Mouse (Mus musculus) hindbrain, embryonic 11.5 days (tissue): ENCODE measurements at regions not wholly inside any gene's neighbourhood (a gene's known extent, or its start where the extent isn't known, plus 50 kb on each side); places are given as distances from the start of the nearest gene placed in this dataset.

Experiments
- ATAC-seq: fragments of 200-750 bp; cut with Nextera tagmentation; 2 replicates; pipeline ENCODE4 v1.8.0; 2017; ENCODE audit warnings: mild to moderate bottlenecking, moderate TSS enrichment, moderate library complexity; ENCODE audit not compliant: low FRiP score
- DNase-seq: peaks from one replicate; pipeline ENCODE4 v3.0.0-alpha.2; 2015; ENCODE audit warnings: low spot score
- H3K27ac ChIP-seq: fragments of 300-500 bp; sonication (generic); 2 replicates; pipeline ENCODE4 v1.5.1; 2014; ENCODE audit warnings: mild to moderate bottlenecking, low read depth, low read length
- H3K27me3 ChIP-seq: fragments of 300-500 bp; sonication (generic); 2 replicates; pipeline ENCODE4 v1.6.1; 2014; ENCODE audit warnings: mild to moderate bottlenecking, low read length, moderate library complexity, mixed read lengths; ENCODE audit not compliant: control insufficient read depth, insufficient read depth
- H3K36me3 ChIP-seq: fragments of 300-500 bp; sonication (generic); 2 replicates; pipeline ENCODE4 v1.6.1; 2014; ENCODE audit warnings: mild to moderate bottlenecking, low read length, moderate library complexity, mixed read lengths; ENCODE audit not compliant: control insufficient read depth, insufficient read depth
- H3K4me1 ChIP-seq: fragments of 300-500 bp; sonication (generic); replicated peaks from 2 replicates; pipeline ENCODE4 v1.6.1; 2014; ENCODE audit warnings: low read length, mixed read lengths; ENCODE audit not compliant: control insufficient read depth, insufficient read depth
- H3K4me2 ChIP-seq: fragments of 300-500 bp; sonication (generic); replicated peaks from 2 replicates; pipeline ENCODE4 v1.6.1; 2014; ENCODE audit warnings: mild to moderate bottlenecking, low read depth, low read length
- H3K4me3 ChIP-seq: fragments of 300-500 bp; sonication (generic); 2 replicates; pipeline ENCODE4 v1.5.1; 2014; ENCODE audit warnings: low read depth, low read length
- H3K9ac ChIP-seq: fragments of 300-500 bp; sonication (generic); 2 replicates; pipeline ENCODE4 v1.6.1; 2014; ENCODE audit warnings: low read depth, low read length
- H3K9me3 ChIP-seq: fragments of 300-500 bp; sonication (generic); 2 replicates; pipeline ENCODE4 v1.6.1; 2016; ENCODE audit warnings: low read length; ENCODE audit not compliant: control insufficient read depth
- WGBS: fragments of 180-500 bp; shearing (Covaris S2); extraction: QIAGEN DNeasy Blood & Tissue Kit; methylation state at CpG from one replicate; pipeline ENCODE4 v1.1.7; 2014; 5-methylcytosine and 5-hydroxymethylcytosine counted together

- Histone ChIP-seq H3K9ac (no peak overlapping the region), H3K27ac (no peak overlapping the region), H3K4me1 (no peaks in the 10 kb centered on the region), H3K36me3 (no peaks in the 10 kb centered on the region), H3K9me3 (no peaks in the 10 kb centered on the region), H3K27me3 (no peaks in the 10 kb centered on the region), H3K4me3 (no peak overlapping the region), H3K4me2 (no peak overlapping the region)
- ATAC-seq, result peak; percentile 75
- WGBS, result 81% methylated on average over 4 of the region's 4 CpGs
- peak; percentile 24 for DNase-seq
Observed at GRCm38 (mm10) chr8:46386553-46386952, 84.3 kb upstream of the Acsl1 start.

GRCm38 (mm10) chr8:46387037-46387436 lies 83.8 kb upstream of the Acsl1 start:
- no peaks in the 10 kb centered on the region for H3K4me1 ChIP-seq
- H3K4me3 ChIP-seq, result no peak overlapping the region
- H3K27me3 ChIP-seq, result no peaks in the 10 kb centered on the region
- H3K9me3 ChIP-seq, result no peaks in the 10 kb centered on the region
- WGBS, result 81% methylated on average over 5 of the region's 5 CpGs
- no peak overlapping the region for H3K9ac ChIP-seq
- no peaks in the 10 kb centered on the region for H3K36me3 ChIP-seq
- ATAC-seq, result no peak
- H3K27ac ChIP-seq, result no peak overlapping the region
- no peak for DNase-seq
- H3K4me2 ChIP-seq, result no peak overlapping the region

DNA sequence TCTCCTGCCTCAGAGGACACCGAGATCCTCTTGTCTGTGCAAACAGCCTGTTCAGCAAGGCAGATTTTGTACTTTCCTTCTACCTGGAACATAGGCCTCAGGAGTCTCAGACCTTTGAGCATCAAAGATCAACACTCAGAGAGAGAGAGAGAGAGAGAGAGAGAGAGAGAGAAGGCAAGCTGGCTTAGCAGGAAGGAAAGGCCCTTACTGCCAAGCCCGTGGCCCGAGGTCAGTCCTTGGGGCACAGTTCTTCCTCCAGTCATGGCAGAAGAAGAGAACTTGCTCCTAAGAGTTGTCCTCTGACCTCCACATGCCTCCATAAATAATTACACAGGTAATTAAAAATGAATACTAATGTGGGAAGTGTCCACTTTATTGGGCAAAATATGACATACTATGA lies 82.4 kb upstream of the Acsl1 start:
- Histone ChIP-seq H3K27me3 (no peaks in the 10 kb centered on the region), H3K9me3 (no peaks in the 10 kb centered on the region), H3K4me3 (no peak overlapping the region), H3K4me1 (no peaks in the 10 kb centered on the region), H3K9ac (no peak overlapping the region), H3K4me2 (no peak overlapping the region), H3K27ac (no peak overlapping the region), H3K36me3 (no peaks in the 10 kb centered on the region)
- ATAC-seq, result no peak
- 94% methylated on average over 3 of the region's 3 CpGs for WGBS
- no peak for DNase-seq

- H3K36me3 ChIP-seq, result no peaks in the 10 kb centered on the region
- DNase-seq (no peak), ATAC-seq (no peak)
- no peak overlapping the region for H3K4me2 ChIP-seq
- WGBS, result 92% methylated on average over 6 of the region's 6 CpGs
- no peaks in the 10 kb centered on the region for H3K27me3 ChIP-seq
- H3K4me3 ChIP-seq, result no peak overlapping the region
- H3K27ac ChIP-seq, result no peak overlapping the region
- H3K4me1 ChIP-seq, result no peaks in the 10 kb centered on the region
- H3K9me3 ChIP-seq, result no peaks in the 10 kb centered on the region
- H3K9ac ChIP-seq, result no peak overlapping the region
Observed at GRCm38 (mm10) chr8:46390431-46390830, 80.4 kb upstream of the Acsl1 start.

GRCm38 (mm10) chr8:46391678-46392077 lies 79.2 kb upstream of the Acsl1 start:
- ATAC-seq, result no peak
- 93% methylated on average over 6 of the region's 6 CpGs for whole genome bisulfite sequencing

GRCm38 (mm10) chr8:46393296-46393695 lies 77.5 kb upstream of the Acsl1 start:
- 84% methylated on average over 5 of the region's 5 CpGs for WGBS
- Histone ChIP-seq H3K27ac (no peak overlapping the region), H3K36me3 (no peaks in the 10 kb centered on the region), H3K4me2 (no peak overlapping the region), H3K9me3 (no peaks in the 10 kb centered on the region), H3K9ac (no peak overlapping the region), H3K4me3 (no peak overlapping the region), H3K4me1 (no peaks in the 10 kb centered on the region), H3K27me3 (no peaks in the 10 kb centered on the region)
- DNase-seq, result no peak
- no peak for ATAC-seq

More at GRCm38 (mm10) chr8:46391678-46392077, 79.2 kb upstream of the Acsl1 start:
- no peaks in the 10 kb centered on the region for H3K9me3 ChIP-seq
- no peak for DNase-seq
- no peak overlapping the region for H3K27ac ChIP-seq
- H3K27me3 ChIP-seq, result no peaks in the 10 kb centered on the region
- H3K9ac ChIP-seq, result no peak overlapping the region
- H3K36me3 ChIP-seq, result no peaks in the 10 kb centered on the region
- no peak overlapping the region for H3K4me2 ChIP-seq
- H3K4me3 ChIP-seq, result no peak overlapping the region
- H3K4me1 ChIP-seq, result no peaks in the 10 kb centered on the region

- Histone ChIP-seq H3K4me1 (no peaks in the 10 kb centered on the region), H3K27ac (no peak overlapping the region), H3K9ac (no peak overlapping the region), H3K36me3 (no peaks in the 10 kb centered on the region), H3K4me3 (no peak overlapping the region), H3K9me3 (no peaks in the 10 kb centered on the region), H3K27me3 (no peaks in the 10 kb centered on the region), H3K4me2 (no peak overlapping the region)
- ATAC-seq, result no peak
- no peak for DNase-seq
- 86% methylated on average over 5 of the region's 5 CpGs for WGBS
Observed at GRCm38 (mm10) chr8:46394750-46395149, 76.1 kb upstream of the Acsl1 start.

GRCm38 (mm10) chr8:46395348-46395747 lies 75.5 kb upstream of the Acsl1 start:
- no peak overlapping the region for H3K4me2 ChIP-seq
- DNase-seq, result no peak
- WGBS, result 96% methylated on average over 1 of the region's 1 CpGs
- H3K9ac ChIP-seq, result no peak overlapping the region
- no peaks in the 10 kb centered on the region for H3K9me3 ChIP-seq
- no peak for ATAC-seq
- no peaks in the 10 kb centered on the region for H3K4me1 ChIP-seq
- no peak overlapping the region for H3K27ac ChIP-seq
- no peaks in the 10 kb centered on the region for H3K27me3 ChIP-seq
- H3K36me3 ChIP-seq, result no peaks in the 10 kb centered on the region
- H3K4me3 ChIP-seq, result no peak overlapping the region

GRCm38 (mm10) chr8:46397081-46397480 lies 73.8 kb upstream of the Acsl1 start:
- H3K27ac ChIP-seq, result no peak overlapping the region
- no peak overlapping the region for H3K9ac ChIP-seq
- no peak overlapping the region for H3K4me3 ChIP-seq
- ATAC-seq, result no peak
- H3K4me2 ChIP-seq, result no peak overlapping the region
- H3K27me3 ChIP-seq, result no peaks in the 10 kb centered on the region
- H3K4me1 ChIP-seq, result no peaks in the 10 kb centered on the region
- no peaks in the 10 kb centered on the region for H3K36me3 ChIP-seq
- WGBS, result 71% methylated on average over 2 of the region's 2 CpGs
- DNase-seq, result no peak
- no peaks in the 10 kb centered on the region for H3K9me3 ChIP-seq
